Mouse (Mus musculus) spleen, adult 2 months (tissue): ENCODE data around the gene Ireb2. TPM values are rescaled to one million over a fixed set of nuclear protein-coding genes. Genes with fewer than 3 reads are reported as not detected.
"Not testable (repeated sequence)": the region's sequence is repeated elsewhere in the genome, so short reads cannot be mapped to it uniquely, and the experiment has no call there.

Source experiments
- DNase-seq, 2 experiments: peaks; one replicate each; pipeline versions ENCODE4 v3.0.0 to v3.0.0-alpha.2; 2012 to 2021; ENCODE audit warnings: low spot score in 2 of 2, low read depth in 1 of 2
- H3K27ac ChIP-seq: fragments of 200-500 bp; 2 replicates; pipeline ENCODE4 v1.5.1; 2012; ENCODE audit warnings: low read length, inconsistent platforms; ENCODE audit not compliant: insufficient read depth
- H3K27me3 ChIP-seq: fragments of 200-500 bp; 2 replicates; pipeline ENCODE4 v1.6.1; 2012; ENCODE audit warnings: mild to moderate bottlenecking, moderate library complexity, low read length, inconsistent platforms; ENCODE audit not compliant: control insufficient read depth, insufficient read depth
- H3K36me3 ChIP-seq: fragments of 200-500 bp; 2 replicates; pipeline ENCODE4 v1.6.1; 2012; ENCODE audit warnings: mild to moderate bottlenecking, low read length, inconsistent platforms; ENCODE audit not compliant: control insufficient read depth, insufficient read depth
- H3K4me1 ChIP-seq: fragments of 200-500 bp; 2 replicates; pipeline ENCODE4 v1.6.1; 2011; ENCODE audit warnings: inconsistent platforms; ENCODE audit not compliant: control insufficient read depth, insufficient read depth, insufficient read length
- H3K4me3 ChIP-seq: fragments of 200-500 bp; 2 replicates; pipeline ENCODE4 v1.5.1; 2011; ENCODE audit warnings: mild to moderate bottlenecking, inconsistent platforms; ENCODE audit not compliant: insufficient read depth, insufficient read length; ENCODE audit errors: extremely low read depth
- CTCF ChIP-seq: fragments of 200-500 bp; IDR thresholded peaks from 2 replicates; pipeline ENCODE4 v1.5.1; 2011; ENCODE audit warnings: mild to moderate bottlenecking, inconsistent platforms; ENCODE audit not compliant: insufficient read depth, insufficient read length, insufficient replicate concordance; ENCODE audit errors: extremely low read depth
- POLR2A ChIP-seq: fragments of 200-500 bp; IDR thresholded peaks from 2 replicates; pipeline ENCODE4 v1.6.1; 2011; ENCODE audit warnings: low read depth, low read length, inconsistent platforms
- WGBS: fragments of 180-500 bp; shearing (Covaris S2); methylation state at CpG from one replicate; pipeline ENCODE4 v1.1.7; 2018; 5-methylcytosine and 5-hydroxymethylcytosine counted together
- polyA plus RNA-seq: library from polyadenylated mRNA; depleted of rRNA; stranded (reverse); fragments of >200 nt; gene quantifications from 2 replicates; pipeline ENCODE4 v1.2.3, GENCODE M21; 2012

Gene Ireb2
- polyA plus RNA-seq, 1 experiment, result 3.0 TPM

GRCm38 (mm10) chr9:54919946-54920345 lies 56.4 kb downstream of the Ireb2 start:
- no peak for DNase-seq
- Histone ChIP-seq H3K4me3 (no peak overlapping the region), H3K27ac (no peak overlapping the region), H3K27me3 (no peaks in the 10 kb centered on the region), H3K4me1 (peaks cover 2% of the 10 kb centered on the region; the same call in 1 of the 2 replicates), H3K36me3 (no peaks in the 10 kb centered on the region)
- WGBS, result 71% methylated on average over 4 of the region's 4 CpGs
- TF ChIP-seq POLR2A, result no peak
- no peak for TF ChIP-seq CTCF

GRCm38 (mm10) chr9:54930741-54931140 lies 67.2 kb downstream of the Ireb2 start:
- H3K4me1 ChIP-seq, result no peaks in the 10 kb centered on the region
- H3K27ac ChIP-seq, result no peak overlapping the region
- no peak for TF ChIP-seq POLR2A
- TF ChIP-seq CTCF, result no peak
- DNase-seq, result no peak
- WGBS, result 92% methylated on average over 1 of the region's 1 CpGs
- H3K36me3 ChIP-seq, result no peaks in the 10 kb centered on the region
- no peak overlapping the region for H3K4me3 ChIP-seq
- no peaks in the 10 kb centered on the region for H3K27me3 ChIP-seq

- H3K27ac ChIP-seq, result no peak overlapping the region
- WGBS, result 28% methylated on average over 1 of the region's 1 CpGs
- H3K4me1 ChIP-seq, result no peaks in the 10 kb centered on the region
- DNase-seq, result no peak
- TF ChIP-seq POLR2A, result no peak
- no peak for TF ChIP-seq CTCF
- no peaks in the 10 kb centered on the region for H3K27me3 ChIP-seq
- no peaks in the 10 kb centered on the region for H3K36me3 ChIP-seq
- H3K4me3 ChIP-seq, result no peak overlapping the region
These were observed 68.2 kb downstream of the Ireb2 start for GRCm38 (mm10) chr9:54931765-54932164.

- Histone ChIP-seq H3K27me3 (no peaks in the 10 kb centered on the region), H3K36me3 (no peaks in the 10 kb centered on the region), H3K4me3 (no peak overlapping the region), H3K4me1 (no peaks in the 10 kb centered on the region), H3K27ac (no peak overlapping the region)
- TF ChIP-seq POLR2A (no peak), CTCF (no peak)
- WGBS, result 89% methylated on average over 2 of the region's 2 CpGs
- DNase-seq, result no peak
These were observed 68.8 kb downstream of the Ireb2 start for GRCm38 (mm10) chr9:54932379-54932778.

- Histone ChIP-seq H3K4me3 (no peak overlapping the region), H3K27me3 (no peaks in the 10 kb centered on the region), H3K36me3 (no peaks in the 10 kb centered on the region), H3K27ac (no peak overlapping the region), H3K4me1 (no peaks in the 10 kb centered on the region)
- TF ChIP-seq CTCF (no peak), POLR2A (no peak)
- DNase-seq, result no peak
- 95% methylated on average over 4 of the region's 4 CpGs for WGBS
These were observed 78.5 kb downstream of the Ireb2 start for GRCm38 (mm10) chr9:54942071-54942470.

GRCm38 (mm10) chr9:54944467-54944866 lies 80.9 kb downstream of the Ireb2 start:
- WGBS, result 76% methylated on average over 2 of the region's 2 CpGs
- Histone ChIP-seq H3K27ac (no peak overlapping the region), H3K27me3 (no peaks in the 10 kb centered on the region), H3K36me3 (no peaks in the 10 kb centered on the region), H3K4me3 (no peak overlapping the region), H3K4me1 (no peaks in the 10 kb centered on the region)
- no peak for TF ChIP-seq CTCF
- TF ChIP-seq POLR2A, result no peak
- DNase-seq, result no peak

- 83% methylated on average over 16 of the region's 16 CpGs for WGBS
- Histone ChIP-seq H3K27ac (no peak overlapping the region), H3K36me3 (no peaks in the 10 kb centered on the region), H3K4me1 (no peaks in the 10 kb centered on the region), H3K27me3 (no peaks in the 10 kb centered on the region), H3K4me3 (no peak overlapping the region)
- TF ChIP-seq POLR2A (no peak), CTCF (no peak)
- no peak for DNase-seq
These were observed 82.7 kb downstream of the Ireb2 start for GRCm38 (mm10) chr9:54946256-54946655.

- 0 out of 2 replicates have a peak, but pooled peaks cover 2% of the 10 kb centered on the region for H3K4me1 ChIP-seq
- H3K4me3 ChIP-seq, result no peak overlapping the region
- peaks cover 12% of the 10 kb centered on the region for H3K36me3 ChIP-seq
- DNase-seq, result no peak
- no peak overlapping the region for H3K27ac ChIP-seq
- no peaks in the 10 kb centered on the region for H3K27me3 ChIP-seq
- no peak for TF ChIP-seq CTCF
- no peak for TF ChIP-seq POLR2A
These were observed 85.9 kb downstream of the Ireb2 start for GRCm38 (mm10) chr9:54949465-54949864.

- H3K27me3 ChIP-seq, DNase-seq, H3K27ac ChIP-seq, H3K4me1 ChIP-seq: not testable (repeated sequence)
- peak overlapping the region; percentile 57 for H3K4me3 ChIP-seq
- WGBS, result 29% methylated on average over 8 of the region's 8 CpGs
- peaks cover 15% of the 10 kb centered on the region for H3K36me3 ChIP-seq
These were observed 86.6 kb downstream of the Ireb2 start for GRCm38 (mm10) chr9:54950162-54950561.
